Mouse (Mus musculus) urinary bladder, adult 18-20 months (tissue): ENCODE measurements around the gene Cgref1.

Experiments used
- DNase-seq, 2 experiments: peaks; one replicate each; pipeline ENCODE4 v3.0.0; 2022; ENCODE audit warnings: low spot score in 2 of 2, mixed read lengths in 2 of 2

Cgref1 gene

GRCm38 (mm10) chr5:30944956-30945781 lies at the start of gene Cgref1:
Gene Cgref1 (minus strand): TSS chr5:30945591.
- peak; percentile 42 to 70 for DNase-seq

GRCm38 (mm10) chr5:30994074-30994473 lies 48.7 kb upstream of the Cgref1 start:
- no peak for DNase-seq

GRCm38 (mm10) chr5:30992980-30993676 lies 47.7 kb upstream of the Cgref1 start:
- DNase-seq = no peak

GRCm38 (mm10) chr5:30982357-30982756 lies 37.0 kb upstream of the Cgref1 start:
- no peak for DNase-seq

GRCm38 (mm10) chr5:30974870-30975656 lies 29.7 kb upstream of the Cgref1 start:
- peak in 1 of 2 experiments; percentile 52 for DNase-seq

GRCm38 (mm10) chr5:30969440-30969839 lies 24.0 kb upstream of the Cgref1 start:
- no peak for DNase-seq

- peak in 1 of 2 experiments; percentile 68 for DNase-seq
Observed at GRCm38 (mm10) chr5:30968416-30968815, 23.0 kb upstream of the Cgref1 start, which contains the start of gene Tcf23. Gene Tcf23 (plus strand): TSS chr5:30968662.

- DNase-seq = no peak
Observed at GRCm38 (mm10) chr5:30966189-30966588, 20.8 kb upstream of the Cgref1 start.

GRCm38 (mm10) chr5:30963916-30964315 lies 18.5 kb upstream of the Cgref1 start:
- no peak for DNase-seq

- DNase-seq = no peak
Observed at GRCm38 (mm10) chr5:30961545-30962505, 16.4 kb upstream of the Cgref1 start.

- DNase-seq = no peak
Observed at GRCm38 (mm10) chr5:30960814-30961213, 15.4 kb upstream of the Cgref1 start.

- peak; percentile 95 to 98 for DNase-seq
Observed at GRCm38 (mm10) chr5:30959966-30960501, 14.6 kb upstream of the Cgref1 start, which contains the start of gene Preb. Gene Preb (minus strand): TSS chr5:30960361.

- DNase-seq = no peak
Observed at GRCm38 (mm10) chr5:30959198-30959854, 13.9 kb upstream of the Cgref1 start.

- no peak for DNase-seq
Observed at GRCm38 (mm10) chr5:30957891-30958290, 12.5 kb upstream of the Cgref1 start.

GRCm38 (mm10) chr5:30955751-30956150 lies 10.4 kb upstream of the Cgref1 start:
- DNase-seq = no peak

- no peak for DNase-seq
Observed at GRCm38 (mm10) chr5:30954556-30954955, 9.2 kb upstream of the Cgref1 start.

- no peak for DNase-seq
Observed at GRCm38 (mm10) chr5:30954065-30954464, 8.7 kb upstream of the Cgref1 start.

- no peak for DNase-seq
Observed at GRCm38 (mm10) chr5:30952551-30952950, 7.2 kb upstream of the Cgref1 start.

- no peak for DNase-seq
Observed at GRCm38 (mm10) chr5:30951706-30952105, 6.3 kb upstream of the Cgref1 start.

- DNase-seq = no peak
Observed at GRCm38 (mm10) chr5:30950922-30951321, 5.5 kb upstream of the Cgref1 start.
